In the genomic region with DNA sequence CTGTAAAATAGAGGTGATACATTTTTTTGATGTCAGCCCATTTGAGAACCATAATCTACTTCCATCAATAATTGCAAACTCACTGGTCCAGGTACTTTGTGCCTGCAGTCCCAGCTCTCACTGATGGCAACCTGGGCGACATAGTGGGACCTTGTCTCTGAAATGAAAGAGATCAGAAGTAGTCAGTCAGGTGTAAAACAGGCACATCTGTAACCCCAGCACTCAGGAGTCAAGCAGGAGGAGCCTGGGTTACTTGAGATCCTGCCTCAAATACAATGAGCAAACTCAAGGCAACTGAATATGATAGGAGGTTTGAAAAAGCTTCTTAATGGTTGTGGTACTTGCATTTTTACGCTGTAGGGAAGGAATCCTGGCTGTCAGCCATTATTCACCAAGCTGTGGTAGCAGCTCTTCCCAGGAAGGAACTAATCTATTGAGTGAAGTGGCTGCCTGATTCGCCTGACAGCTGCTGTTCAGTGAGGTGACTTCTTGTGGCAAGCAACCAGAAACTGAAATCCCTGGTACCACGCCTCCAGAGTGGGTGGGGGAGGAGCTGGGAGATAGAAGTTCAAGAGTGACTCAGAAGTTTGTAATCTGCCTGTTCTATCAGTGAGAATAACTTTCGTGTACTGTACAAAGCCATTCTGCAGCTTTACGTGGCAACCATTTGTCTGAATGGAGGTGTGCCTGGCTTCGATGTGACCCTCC, we compare ENCODE assay signal across 8 mouse cellular contexts. TPM values are rescaled to one million over a fixed set of nuclear protein-coding genes. Genes with fewer than 3 reads are reported as not detected.
DNase-seq lines count a peak whose midpoint lies in the region; ATAC-seq and TF ChIP-seq lines count a peak whose summit lies in the region.

No protein-coding gene starts in this region.

- H3K4me1 ChIP-seq in ES-E14 (ENCODE audit: control insufficient read depth in 2 of 2, insufficient read depth in 2 of 2, low read length in 2 of 2, poor library complexity in 1 of 2): peaks cover 5 to 9% of the 10 kb centered on the region in 2 experiments; a peak in 3 of 4 replicates
- H3K4me1 ChIP-seq in kidney, embryonic 15.5 days: peaks cover 23% of the 10 kb centered on the region
- peaks cover 50% of the 10 kb centered on the region for H3K4me1 ChIP-seq in liver, embryonic 16.5 days (ENCODE audit: control insufficient read depth, low read depth, low read length)

- WGBS in kidney, embryonic 15.5 days: 33% methylated on average over 7 of the region's 7 CpGs
- WGBS in liver, embryonic 16.5 days (ENCODE audit: insufficient replicate concordance): 8% methylated on average over 7 of the region's 7 CpGs

- H3K4me2 ChIP-seq in kidney, embryonic 15.5 days: peak overlapping the region; percentile 14
- H3K4me2 ChIP-seq in liver, embryonic 16.5 days (ENCODE audit: low read depth, low read length): peak overlapping the region; percentile 76

- in situ Hi-C loops in ES-E14 (cut with MboI; ENCODE audit: low sequenced_read_pairs in 2 of 2, unreplicated experiment in 2 of 2): no loop called here

- peak; percentile 49; the same call in 1 of the 2 replicates for ATAC-seq in kidney, embryonic 15.5 days (replicated peaks; ENCODE audit: low FRiP score)
- ATAC-seq in liver, embryonic 16.5 days (ENCODE audit: low read depth): peak; percentile 92

- peak; percentile 88 for DNase-seq in A20 (ENCODE audit: low read depth, low spot score)
- DNase-seq in ES-E14 (ENCODE audit: low read depth, low spot score): peak; percentile 46
- peak; percentile 42 for DNase-seq in embryo, embryonic 10.5 days (ENCODE audit: low spot score)
- peak; percentile 87 to 92 for DNase-seq in heart, adult 18-20 months
- peak; percentile 82 for DNase-seq in retina, postnatal 1 day
- peak; percentile 81 for DNase-seq in thymus, postnatal 4 days

- no peak overlapping the region for H3K9ac ChIP-seq in ES-E14 (ENCODE audit: insufficient read depth, low read depth, low read length, poor library complexity, severe bottlenecking)
- H3K9ac ChIP-seq in kidney, embryonic 15.5 days: no peak overlapping the region
- peak overlapping the region; percentile 55 for H3K9ac ChIP-seq in liver, embryonic 16.5 days (ENCODE audit: low read depth, low read length)

- no peak overlapping the region for H3K27ac ChIP-seq in ES-E14 (ENCODE audit: insufficient read depth, low read depth, low read length, poor library complexity, severe bottlenecking)
- peak overlapping the region; percentile 83 for H3K27ac ChIP-seq in kidney, embryonic 15.5 days
- H3K27ac ChIP-seq in liver, embryonic 16.5 days (ENCODE audit: low read length): peak overlapping the region; percentile 94

- H3K4me3 ChIP-seq in ES-E14 (ENCODE audit: insufficient read depth in 1 of 2, low read depth in 1 of 2, low read length in 2 of 2, poor library complexity in 1 of 2, severe bottlenecking in 1 of 2): no peak overlapping the region
- no peak overlapping the region for H3K4me3 ChIP-seq in kidney, embryonic 15.5 days (replicated peaks)
- H3K4me3 ChIP-seq in liver, embryonic 16.5 days (ENCODE audit: low read depth, low read length): peak overlapping the region; percentile 48

- no peaks in the 10 kb centered on the region for H3K27me3 ChIP-seq in kidney, embryonic 15.5 days
- no peaks in the 10 kb centered on the region for H3K27me3 ChIP-seq in liver, embryonic 16.5 days (ENCODE audit: control insufficient read depth, insufficient read depth, low read depth, low read length)

- H3K9me3 ChIP-seq in ES-E14 (ENCODE audit: control insufficient read depth, insufficient read depth, low read depth, low read length): no peaks in the 10 kb centered on the region
- no peaks in the 10 kb centered on the region for H3K9me3 ChIP-seq in kidney, embryonic 15.5 days (replicated peaks)
- H3K9me3 ChIP-seq in liver, embryonic 16.5 days (replicated peaks; ENCODE audit: control insufficient read depth, low read length): no peaks in the 10 kb centered on the region

- H3K36me3 ChIP-seq in ES-E14 (ENCODE audit: control insufficient read depth, insufficient read depth, low read length, poor library complexity, severe bottlenecking): peaks cover 8% of the 10 kb centered on the region; the same call in 1 of the 2 replicates
- peaks cover 15% of the 10 kb centered on the region for H3K36me3 ChIP-seq in kidney, embryonic 15.5 days
- H3K36me3 ChIP-seq in liver, embryonic 16.5 days (ENCODE audit: control insufficient read depth, insufficient read depth): no peaks in the 10 kb centered on the region

TF ChIP-seq in ES-E14, 5 proteins besides CTCF, POLR2A, EP300 and RAD21:
- TF ChIP-seq MAFK (IDR thresholded peaks at IDR 0.05; ENCODE audit: insufficient read depth, low read depth, low read length) (no peak), CHD2 (IDR thresholded peaks at IDR 0.05; ENCODE audit: low read depth, low read length) (no peak), ZNF384 (IDR thresholded peaks at IDR 0.05; ENCODE audit: low read depth, low read length) (no peak), HCFC1 (IDR thresholded peaks at IDR 0.05; ENCODE audit: borderline replicate concordance, insufficient read depth, low read length) (no peak)
TF ChIP-seq in ES-E14: peak in this region for 0.

RNA-seq across cellular contexts. Expression of a gene that starts 7.2 kb away (rescaled TPM):
- 107 and 143 TPM in 2 replicates for total RNA-seq in ES-E14 (2012; rRNA removed)
- total RNA-seq in heart, adult 18-20 months (2021): 1,000 to 10,000 TPM; 1,006 to 1,090 TPM
- polyA plus RNA-seq in kidney, embryonic 15.5 days (2015; fragmentation: Nextera tagmentation; extraction: Ambion mirVana): 200 and 214 TPM in 2 replicates
- polyA plus RNA-seq in liver, embryonic 16.5 days (2015; fragmentation: Nextera tagmentation; extraction: Ambion mirVana): 102 and 107 TPM in 2 replicates

RNA-seq across cellular contexts. Expression of a gene that starts 22.5 kb away (rescaled TPM):
- 218 and 257 TPM in 2 replicates for total RNA-seq in ES-E14 (2012; rRNA removed)
- 10 to 100 TPM; 62.2 to 66.6 TPM for total RNA-seq in heart, adult 18-20 months (2021)
- polyA plus RNA-seq in kidney, embryonic 15.5 days (2015; fragmentation: Nextera tagmentation; extraction: Ambion mirVana): 331 and 361 TPM in 2 replicates
- polyA plus RNA-seq in liver, embryonic 16.5 days (2015; fragmentation: Nextera tagmentation; extraction: Ambion mirVana): 86.6 and 92.8 TPM in 2 replicates

RNA-seq across cellular contexts. Expression of a gene that starts 24.1 kb away (rescaled TPM):
- 8.2 and 10.1 TPM in 2 replicates for total RNA-seq in ES-E14 (2012; rRNA removed)
- total RNA-seq in heart, adult 18-20 months (2021): 100 to 1,000 TPM; 365 to 392 TPM
- 13.7 TPM in 2 replicates for polyA plus RNA-seq in kidney, embryonic 15.5 days (2015; fragmentation: Nextera tagmentation; extraction: Ambion mirVana)
- 0.65 and 0.96 TPM in 2 replicates for polyA plus RNA-seq in liver, embryonic 16.5 days (2015; fragmentation: Nextera tagmentation; extraction: Ambion mirVana)

RNA-seq across cellular contexts. Expression of a gene that starts 32.2 kb away (rescaled TPM):
- 11.1 and 11.4 TPM in 2 replicates for total RNA-seq in ES-E14 (2012; rRNA removed)
- total RNA-seq in heart, adult 18-20 months (2021): 10 to 100 TPM; 38.1 to 40.3 TPM
- 13.6 and 14.5 TPM in 2 replicates for polyA plus RNA-seq in kidney, embryonic 15.5 days (2015; fragmentation: Nextera tagmentation; extraction: Ambion mirVana)
- polyA plus RNA-seq in liver, embryonic 16.5 days (2015; fragmentation: Nextera tagmentation; extraction: Ambion mirVana): 4.0 and 4.3 TPM in 2 replicates

RNA-seq across cellular contexts. Expression of a gene that starts 41.6 kb away (rescaled TPM):
- total RNA-seq in ES-E14 (2012; rRNA removed): 21.9 and 25.4 TPM in 2 replicates
- 1 to 10 TPM; 4.5 to 6.0 TPM for total RNA-seq in heart, adult 18-20 months (2021)
- polyA plus RNA-seq in kidney, embryonic 15.5 days (2015; fragmentation: Nextera tagmentation; extraction: Ambion mirVana): 38.4 and 41.7 TPM in 2 replicates
- 13.2 and 14.8 TPM in 2 replicates for polyA plus RNA-seq in liver, embryonic 16.5 days (2015; fragmentation: Nextera tagmentation; extraction: Ambion mirVana)

Comparison
In these comparisons a context has a peak if more than half of its experiments do, and no peak if none do; other contexts are left out.
1. RNA of a gene that starts 24.1 kb away (total RNA-seq): 365 to 392 TPM in heart, adult 18-20 months; 8.2 to 10.1 TPM in ES-E14; every median in the first group is over 10 times any median in the second.
2. Peak in every context shown above with its lines, with median percentiles within 50 percentile points of each other: DNase-seq.